Mouse (Mus musculus) limb, embryonic 13.5 days (tissue): ENCODE data around the gene Lamtor1. TPM values are rescaled to one million over a fixed set of nuclear protein-coding genes. Genes with fewer than 3 reads are reported as not detected.

Source experiments
- ATAC-seq: fragments of 200-750 bp; cut with Nextera tagmentation; 2 replicates; pipeline ENCODE4 v1.8.0; 2017; ENCODE audit warnings: low read depth, moderate number of reproducible peaks, moderate TSS enrichment; ENCODE audit not compliant: low FRiP score
- H3K27ac ChIP-seq: fragments of 300-500 bp; sonication (generic); 2 replicates; pipeline ENCODE4 v1.5.1; 2015; ENCODE audit warnings: inconsistent platforms, mild to moderate bottlenecking, moderate library complexity
- H3K27me3 ChIP-seq: fragments of 300-500 bp; sonication (generic); 2 replicates; pipeline ENCODE4 v1.6.1; 2015; ENCODE audit warnings: mild to moderate bottlenecking, inconsistent platforms
- H3K36me3 ChIP-seq: fragments of 300-500 bp; sonication (generic); 2 replicates; pipeline ENCODE4 v1.6.1; 2015; ENCODE audit warnings: inconsistent platforms, mild to moderate bottlenecking, moderate library complexity
- H3K4me1 ChIP-seq: fragments of 300-500 bp; sonication (generic); 2 replicates; pipeline ENCODE4 v1.6.1; 2015; ENCODE audit warnings: inconsistent platforms
- H3K4me2 ChIP-seq: fragments of 300-500 bp; sonication (generic); replicated peaks from 2 replicates; pipeline ENCODE4 v1.6.1; 2015; ENCODE audit warnings: inconsistent platforms, mild to moderate bottlenecking, moderate library complexity
- H3K4me3 ChIP-seq: fragments of 300-500 bp; sonication (generic); 2 replicates; pipeline ENCODE4 v1.5.1; 2015; ENCODE audit warnings: moderate library complexity, mild to moderate bottlenecking, inconsistent platforms
- H3K9ac ChIP-seq: fragments of 300-500 bp; sonication (generic); 2 replicates; pipeline ENCODE4 v1.6.1; 2015; ENCODE audit warnings: mild to moderate bottlenecking, inconsistent platforms
- H3K9me3 ChIP-seq: fragments of 300-500 bp; sonication (generic); 2 replicates; pipeline ENCODE4 v1.6.1; 2016; ENCODE audit warnings: inconsistent platforms
- WGBS: fragments of 180-500 bp; shearing (Covaris S2); methylation state at CpG from one replicate; pipeline ENCODE4 v1.1.7; 2015; 5-methylcytosine and 5-hydroxymethylcytosine counted together
- polyA plus RNA-seq: library from polyadenylated mRNA; unstranded; fragments of >200 nt; fragmentation: Nextera tagmentation; extraction: Ambion mirVana; gene quantifications from 2 replicates; pipeline ENCODE4 v1.2.1, GENCODE M21; 2015

The Lamtor1 gene
- 160 and 162 TPM in 2 replicates for polyA plus RNA-seq

DNA sequence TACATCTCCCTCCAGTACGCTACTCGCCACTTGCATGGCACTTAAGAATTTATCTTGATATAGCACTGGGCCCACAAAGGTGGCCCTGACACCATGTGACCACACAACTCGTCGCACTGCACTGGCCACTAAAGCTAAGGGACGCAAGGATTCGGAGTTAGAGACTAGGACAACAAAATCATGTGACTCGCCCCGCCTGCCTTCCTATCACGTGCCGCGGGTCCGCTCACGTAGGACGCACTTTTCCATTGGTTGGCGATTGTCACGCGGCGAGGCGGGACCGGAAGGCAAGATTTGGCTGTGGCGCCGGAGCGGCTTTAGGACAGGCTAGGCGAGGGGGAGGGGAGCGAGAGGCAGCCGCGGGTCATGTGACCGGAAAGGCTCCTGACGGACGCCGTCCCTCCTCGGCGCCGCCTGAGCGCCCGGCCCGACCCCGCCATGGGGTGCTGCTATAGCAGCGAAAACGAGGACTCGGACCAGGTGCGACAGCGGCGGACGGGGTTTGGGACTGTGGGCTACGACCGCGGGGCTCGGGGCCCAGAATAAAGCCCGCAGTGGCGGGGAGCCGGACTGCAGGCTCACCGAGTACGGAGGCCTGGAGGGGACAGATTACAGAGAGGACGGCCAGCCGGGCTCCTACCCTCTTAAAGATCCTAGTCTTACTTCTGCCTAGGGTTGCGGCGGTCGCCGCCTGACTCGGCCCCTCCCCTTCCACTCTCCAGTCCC is at the start of gene Lamtor1:
Lamtor1 (plus strand) TSS at position 344 of the 726 bp plus-strand sequence.
- no peaks in the 10 kb centered on the region for H3K9me3 ChIP-seq
- peak within 1 kb of the TSS; percentile 82 for H3K4me2 ChIP-seq
- peak; percentile 99 for ATAC-seq
- WGBS, result under 1% methylated on average over 61 of the region's 61 CpGs
- H3K27ac ChIP-seq, result peak within 1 kb of the TSS; percentile 95
- H3K4me3 ChIP-seq, result peak within 1 kb of the TSS; percentile 81
- H3K27me3 ChIP-seq, result no peaks in the 10 kb centered on the region
- peaks cover 29% of the 10 kb centered on the region for H3K36me3 ChIP-seq
- H3K4me1 ChIP-seq, result peaks cover 16% of the 10 kb centered on the region
- H3K9ac ChIP-seq, result peak within 1 kb of the TSS; percentile 88

DNA sequence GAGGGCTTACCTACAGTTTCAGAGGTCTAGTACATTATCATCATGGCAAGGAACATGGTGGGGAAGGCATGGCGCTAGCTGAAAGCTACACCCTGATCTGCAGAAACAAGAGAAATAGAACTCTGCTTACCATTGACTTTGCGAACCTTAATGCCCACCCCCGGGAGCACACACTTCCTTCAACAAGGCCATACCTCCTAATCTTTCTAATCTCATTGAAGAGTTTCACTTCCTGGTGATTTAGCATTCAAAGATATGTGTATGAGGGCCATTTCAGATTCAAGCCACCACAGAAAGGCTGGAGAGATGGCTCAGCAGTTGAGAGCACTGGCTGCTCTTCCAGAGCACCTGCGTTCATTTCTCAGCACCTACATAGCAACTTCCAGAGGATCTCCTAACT is 48.6 kb upstream of the Lamtor1 start, which contains the start of gene Folr2:
Folr2 (minus strand) TSS at position 101 of the 400 bp plus-strand sequence.
- Histone ChIP-seq H3K27me3 (no peaks in the 10 kb centered on the region), H3K4me1 (no peaks in the 10 kb centered on the region), H3K9ac (no peak within 1 kb of the TSS), H3K4me2 (no peak within 1 kb of the TSS), H3K27ac (no peak within 1 kb of the TSS), H3K9me3 (no peaks in the 10 kb centered on the region), H3K4me3 (no peak within 1 kb of the TSS), H3K36me3 (no peaks in the 10 kb centered on the region)
- WGBS, result 92% methylated on average over 4 of the region's 4 CpGs
- no peak for ATAC-seq

DNA sequence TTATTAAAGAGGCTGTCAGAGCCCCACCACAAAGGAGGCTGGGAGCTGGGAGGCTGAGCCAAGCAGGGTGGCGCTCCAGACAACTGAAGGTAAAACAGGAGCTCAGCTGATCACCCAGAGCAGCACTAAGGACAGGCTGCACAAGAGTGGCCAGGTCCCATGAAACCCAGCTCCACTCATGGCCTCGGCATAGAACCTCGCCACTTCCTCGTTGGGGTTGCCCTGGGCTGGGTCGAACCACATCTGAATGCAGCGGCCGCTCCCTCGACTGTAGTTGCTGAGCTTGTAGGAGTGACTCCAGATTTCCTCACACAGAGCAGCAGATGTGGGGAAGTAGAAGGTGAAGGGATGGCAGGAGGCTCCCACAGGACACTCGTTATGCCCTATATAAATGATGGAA is 47.3 kb upstream of the Lamtor1 start:
- 67% methylated on average over 9 of the region's 9 CpGs for WGBS

DNA sequence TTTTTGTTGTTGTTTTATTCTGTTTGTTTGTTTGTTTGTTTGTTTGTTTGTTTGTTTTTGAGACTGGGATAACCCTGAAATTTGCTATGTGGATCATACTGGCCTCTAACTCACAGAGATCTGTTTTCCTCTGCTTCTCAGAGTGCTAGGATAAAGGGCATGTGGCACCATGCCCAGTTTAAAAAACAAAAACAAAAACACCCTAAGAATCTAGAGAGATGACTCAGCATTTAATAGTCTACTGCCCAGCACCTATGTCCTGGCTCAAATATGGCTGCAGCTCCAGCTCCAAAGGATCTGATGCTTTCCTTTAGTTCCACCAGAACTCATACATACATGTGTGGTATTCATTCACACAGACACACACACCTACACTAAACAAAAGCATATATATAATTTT is 44.7 kb upstream of the Lamtor1 start:
- no peak overlapping the region for H3K27ac ChIP-seq

More for the DNA sequence above, 47.3 kb upstream of the Lamtor1 start:
- no peak overlapping the region for H3K27ac ChIP-seq
- no peak for ATAC-seq
- no peak overlapping the region for H3K4me3 ChIP-seq
- no peaks in the 10 kb centered on the region for H3K27me3 ChIP-seq
- H3K9ac ChIP-seq, result no peak overlapping the region
- H3K4me1 ChIP-seq, result no peaks in the 10 kb centered on the region
- H3K9me3 ChIP-seq, result no peaks in the 10 kb centered on the region
- no peaks in the 10 kb centered on the region for H3K36me3 ChIP-seq
- no peak overlapping the region for H3K4me2 ChIP-seq

DNA sequence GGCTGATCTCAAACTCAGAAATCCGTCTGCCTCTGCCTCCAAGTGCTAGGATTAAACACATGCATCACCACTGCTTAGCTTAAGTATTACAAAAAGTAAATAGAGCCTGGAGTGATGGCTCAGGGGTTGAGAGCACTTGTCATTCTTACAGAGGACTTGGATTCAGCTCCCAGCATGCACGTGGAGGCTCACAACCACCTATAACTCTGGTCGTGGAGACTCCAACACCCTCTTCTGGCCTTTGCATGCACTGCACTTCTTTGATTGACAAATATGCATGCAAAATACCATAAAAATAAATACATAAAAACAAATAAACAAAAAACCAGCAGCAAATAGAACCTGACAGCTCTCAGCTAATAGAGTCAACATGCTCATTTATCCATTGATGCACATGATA is 43.4 kb upstream of the Lamtor1 start:
- no peaks in the 10 kb centered on the region for H3K27me3 ChIP-seq
- no peak overlapping the region for H3K9ac ChIP-seq
- H3K9me3 ChIP-seq, result no peaks in the 10 kb centered on the region
- no peak overlapping the region for H3K4me3 ChIP-seq
- H3K4me2 ChIP-seq, result no peak overlapping the region
- no peaks in the 10 kb centered on the region for H3K36me3 ChIP-seq
- ATAC-seq, result no peak
- H3K27ac ChIP-seq, result no peak overlapping the region
- WGBS, result 71% methylated on average over 3 of the region's 3 CpGs
- no peaks in the 10 kb centered on the region for H3K4me1 ChIP-seq

More for the DNA sequence above, 44.7 kb upstream of the Lamtor1 start:
- Histone ChIP-seq H3K9me3 (no peaks in the 10 kb centered on the region), H3K9ac (no peak overlapping the region), H3K4me3 (no peak overlapping the region), H3K4me1 (no peaks in the 10 kb centered on the region), H3K27me3 (no peaks in the 10 kb centered on the region), H3K36me3 (no peaks in the 10 kb centered on the region), H3K4me2 (no peak overlapping the region)
- no peak for ATAC-seq

DNA sequence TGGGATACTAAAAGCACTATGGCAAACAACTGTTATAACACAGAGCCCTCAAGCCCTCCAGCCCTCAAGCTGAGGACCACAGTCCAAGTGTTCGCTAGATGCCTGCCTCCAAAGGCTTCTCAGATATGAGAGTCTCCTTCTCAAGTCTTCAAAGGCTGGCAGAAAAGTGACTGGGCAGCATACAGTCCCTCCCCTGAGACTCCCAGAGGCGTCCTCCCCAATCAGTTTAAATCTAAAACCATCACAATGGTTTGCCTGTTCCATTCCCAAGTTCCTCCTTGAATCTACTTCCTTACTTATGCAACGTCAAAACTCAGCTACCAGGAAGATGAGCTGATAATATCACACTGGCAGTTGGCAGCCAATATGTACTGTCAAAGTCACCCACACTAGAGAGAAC is 42.3 kb upstream of the Lamtor1 start, which contains the start of gene Anapc15:
Anapc15 (plus strand) TSS at position 301 of the 400 bp plus-strand sequence.
- Histone ChIP-seq H3K27ac (no peak within 1 kb of the TSS), H3K9ac (no peak within 1 kb of the TSS), H3K4me1 (no peaks in the 10 kb centered on the region), H3K36me3 (no peaks in the 10 kb centered on the region), H3K9me3 (no peaks in the 10 kb centered on the region), H3K4me2 (no peak within 1 kb of the TSS), H3K27me3 (no peaks in the 10 kb centered on the region), H3K4me3 (no peak within 1 kb of the TSS)
- 76% methylated on average over 3 of the region's 3 CpGs for WGBS
- ATAC-seq, result no peak

DNA sequence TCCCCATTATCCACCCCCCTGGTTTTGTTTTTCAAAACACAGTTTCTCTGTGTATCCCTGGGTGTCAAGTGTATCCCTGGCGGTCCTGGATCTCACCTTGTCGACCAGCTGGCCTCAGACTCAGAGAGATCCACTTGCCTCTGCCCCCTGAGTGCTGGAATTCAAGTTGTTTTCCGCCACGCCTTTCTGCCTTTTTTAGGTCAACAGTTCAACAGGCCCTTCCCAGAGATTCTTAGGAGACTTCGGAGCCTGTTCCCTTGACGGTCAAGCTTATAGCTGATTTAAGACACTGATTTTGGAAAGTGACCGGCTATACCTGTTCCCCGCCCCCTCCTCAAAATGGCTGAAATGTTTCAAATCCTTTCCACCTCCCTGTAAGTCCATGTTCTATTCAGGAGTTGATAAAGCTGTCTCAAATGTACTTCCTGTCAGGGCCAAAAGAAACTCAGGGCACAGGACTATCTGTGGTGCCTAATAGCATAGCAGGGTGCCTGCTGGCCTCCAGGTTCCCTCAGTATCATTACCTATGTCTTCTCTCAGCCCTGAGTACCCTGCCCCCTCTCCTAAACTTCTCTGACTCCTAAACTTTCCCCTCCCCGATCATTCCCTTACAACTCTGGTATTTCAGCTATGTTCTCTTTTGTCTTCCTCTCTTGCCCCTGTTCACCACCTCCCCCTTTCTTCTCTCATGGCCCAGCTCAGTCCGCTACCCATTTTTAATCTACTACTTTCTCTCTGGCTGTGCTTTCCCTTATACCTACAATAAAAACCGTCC is 39.0 kb upstream of the Lamtor1 start:
- no peak overlapping the region for H3K4me3 ChIP-seq
- no peaks in the 10 kb centered on the region for H3K27me3 ChIP-seq
- H3K27ac ChIP-seq, result no peak overlapping the region
- no peaks in the 10 kb centered on the region for H3K4me1 ChIP-seq
- H3K36me3 ChIP-seq, result no peaks in the 10 kb centered on the region
- 79% methylated on average over 11 of the region's 11 CpGs for WGBS
- H3K9me3 ChIP-seq, result no peaks in the 10 kb centered on the region
- no peak overlapping the region for H3K9ac ChIP-seq
- no peak for ATAC-seq
- H3K4me2 ChIP-seq, result no peak overlapping the region

DNA sequence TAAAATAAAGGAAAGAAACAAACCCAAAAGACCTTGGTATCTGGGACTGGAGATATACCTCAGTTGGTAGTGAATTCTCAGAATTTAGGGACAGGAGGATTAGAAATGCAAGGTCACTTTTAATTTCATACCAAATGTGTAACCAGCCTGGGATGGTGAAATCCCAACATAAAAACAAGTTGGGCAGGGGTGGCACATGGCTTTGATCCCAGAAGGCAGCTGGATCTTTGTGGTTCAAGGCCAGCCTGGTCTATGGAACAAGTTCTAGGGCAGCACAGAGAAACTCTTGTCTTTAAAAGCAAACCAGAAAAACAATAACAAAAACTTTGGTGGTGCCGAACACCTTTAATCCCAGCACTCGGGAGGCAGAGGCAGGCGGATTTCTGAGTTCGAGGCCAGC is 38.2 kb upstream of the Lamtor1 start:
- no peaks in the 10 kb centered on the region for H3K4me1 ChIP-seq
- no peak overlapping the region for H3K4me2 ChIP-seq
- no peak overlapping the region for H3K4me3 ChIP-seq
- 97% methylated on average over 4 of the region's 4 CpGs for WGBS
- no peaks in the 10 kb centered on the region for H3K27me3 ChIP-seq
- H3K9me3 ChIP-seq, result no peaks in the 10 kb centered on the region
- H3K36me3 ChIP-seq, result no peaks in the 10 kb centered on the region
- H3K9ac ChIP-seq, result no peak overlapping the region
- no peak for ATAC-seq
- no peak overlapping the region for H3K27ac ChIP-seq

DNA sequence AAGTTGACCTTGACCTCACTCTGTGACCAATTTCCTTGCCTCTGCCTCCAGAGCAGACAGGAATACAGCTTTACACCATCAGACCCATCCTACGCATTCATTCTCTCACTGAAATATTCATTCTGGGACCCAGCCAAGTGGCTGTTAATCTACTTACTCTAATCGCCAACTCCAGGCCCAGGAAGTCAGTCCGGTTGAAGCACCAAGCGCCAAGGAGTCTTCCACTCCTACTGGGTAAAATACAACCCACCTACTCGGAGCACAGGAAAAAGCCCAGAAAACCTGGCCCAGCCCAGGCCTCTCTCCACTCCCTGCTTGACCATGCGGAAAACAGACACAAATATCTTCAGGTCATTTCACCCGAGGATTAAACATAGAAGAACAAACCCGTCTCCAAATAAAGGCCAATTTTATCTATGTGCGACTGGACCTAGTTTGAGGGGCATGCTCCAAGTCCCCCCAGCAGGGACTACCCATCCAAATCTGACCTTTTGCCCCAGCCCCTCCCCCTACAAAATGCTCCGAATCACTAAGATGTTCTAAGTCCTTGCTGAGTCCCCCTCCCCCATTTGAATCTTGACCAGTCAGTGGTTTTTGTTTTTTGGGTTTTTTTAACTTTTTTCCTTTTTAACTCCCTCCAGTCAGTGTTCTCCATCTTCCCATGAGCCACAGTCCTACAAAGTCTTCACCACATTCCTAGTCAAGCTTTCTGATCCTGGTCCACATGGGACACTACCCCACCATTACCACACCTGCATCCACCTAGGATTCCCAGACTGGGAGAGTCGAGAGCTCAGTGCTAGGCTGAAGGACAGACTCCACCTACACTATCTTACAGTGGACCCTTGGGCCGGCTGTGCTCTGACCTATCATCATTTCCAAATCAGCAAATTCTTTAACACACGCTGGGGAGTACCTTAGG is 37.2 kb upstream of the Lamtor1 start:
- Histone ChIP-seq H3K27ac (no peak overlapping the region), H3K9me3 (no peaks in the 10 kb centered on the region), H3K27me3 (no peaks in the 10 kb centered on the region), H3K4me2 (no peak overlapping the region), H3K9ac (no peak overlapping the region), H3K4me1 (no peaks in the 10 kb centered on the region), H3K36me3 (no peaks in the 10 kb centered on the region), H3K4me3 (no peak overlapping the region)
- 80% methylated on average over 13 of the region's 13 CpGs for WGBS
- no peak for ATAC-seq

DNA sequence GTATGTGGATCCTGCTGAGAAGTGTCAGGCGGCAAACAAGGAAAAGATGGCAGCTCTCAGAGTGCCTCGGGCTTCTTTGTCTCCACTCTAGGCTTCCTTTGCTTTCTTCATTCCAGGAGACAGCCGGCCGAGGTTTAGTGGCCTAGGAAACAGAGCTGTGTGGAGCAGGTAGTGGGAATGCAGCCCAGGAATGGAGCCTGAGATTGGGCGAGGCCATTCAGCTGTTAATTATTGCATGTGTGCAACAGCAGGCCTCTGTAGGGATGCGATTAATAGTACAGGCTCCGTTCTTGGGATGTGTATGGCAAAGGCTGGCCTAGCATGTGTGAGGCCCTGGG is 36.6 kb upstream of the Lamtor1 start:
- Histone ChIP-seq H3K4me3 (no peak overlapping the region), H3K4me2 (no peak overlapping the region), H3K4me1 (no peaks in the 10 kb centered on the region), H3K9ac (no peak overlapping the region), H3K27ac (no peak overlapping the region), H3K36me3 (no peaks in the 10 kb centered on the region), H3K9me3 (no peaks in the 10 kb centered on the region), H3K27me3 (no peaks in the 10 kb centered on the region)
- WGBS, result 67% methylated on average over 7 of the region's 7 CpGs
- no peak for ATAC-seq

DNA sequence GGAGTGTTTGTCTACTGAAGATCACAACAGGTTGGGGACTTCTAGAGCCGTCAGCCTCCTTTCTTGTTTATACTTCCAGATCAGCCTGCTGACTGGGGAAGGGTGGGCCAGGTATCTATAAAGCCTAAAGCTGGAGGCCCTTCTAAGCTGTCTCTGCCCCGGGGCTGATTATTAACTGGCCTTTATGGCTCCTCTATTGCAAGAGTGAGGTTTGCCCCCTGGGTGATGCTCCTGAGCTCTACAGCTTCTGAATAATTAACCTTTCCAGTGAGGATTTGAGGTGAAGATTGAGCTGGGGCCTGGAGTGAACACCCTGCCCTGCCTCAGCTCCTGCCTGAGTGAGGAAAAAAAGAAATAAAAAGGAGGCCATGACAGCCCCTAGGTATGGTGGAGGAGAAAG is 35.1 kb upstream of the Lamtor1 start, which contains the start of gene Folr1:
Folr1 (minus strand) TSS at position 160 of the 400 bp plus-strand sequence.
- WGBS, result 41% methylated on average over 2 of the region's 2 CpGs
- no peak for ATAC-seq
- no peak within 1 kb of the TSS for H3K4me2 ChIP-seq

DNA sequence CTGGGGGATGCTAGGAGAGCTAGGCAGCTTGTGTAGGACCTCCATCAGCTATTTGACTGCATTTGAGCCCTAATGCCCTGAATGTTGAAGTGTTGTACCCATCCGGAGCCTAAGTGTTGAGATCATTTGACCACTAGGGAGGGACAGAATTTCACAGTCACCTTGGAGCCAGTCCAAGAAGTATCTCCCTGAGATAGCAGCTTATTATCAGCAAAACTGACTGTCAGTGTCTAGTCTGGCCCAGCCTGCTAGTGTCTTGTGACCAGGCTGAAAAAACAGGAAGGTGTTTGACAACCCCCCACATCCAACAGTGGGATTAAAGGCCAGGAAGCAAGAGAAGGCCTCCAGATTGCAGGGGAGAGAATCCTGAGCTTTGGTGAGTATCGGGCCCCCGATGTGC is 34.4 kb upstream of the Lamtor1 start:
- no peak for ATAC-seq
- WGBS, result 91% methylated on average over 3 of the region's 3 CpGs
- H3K4me3 ChIP-seq, result no peak overlapping the region
- H3K4me2 ChIP-seq, result no peak overlapping the region
- no peaks in the 10 kb centered on the region for H3K9me3 ChIP-seq
- H3K9ac ChIP-seq, result no peak overlapping the region
- no peaks in the 10 kb centered on the region for H3K27me3 ChIP-seq
- no peaks in the 10 kb centered on the region for H3K36me3 ChIP-seq
- no peaks in the 10 kb centered on the region for H3K4me1 ChIP-seq
- H3K27ac ChIP-seq, result no peak overlapping the region

More for the DNA sequence above, 35.1 kb upstream of the Lamtor1 start, which contains the start of gene Folr1:
- Histone ChIP-seq H3K27ac (no peak within 1 kb of the TSS), H3K9ac (no peak within 1 kb of the TSS), H3K27me3 (no peaks in the 10 kb centered on the region), H3K4me3 (no peak within 1 kb of the TSS), H3K4me1 (no peaks in the 10 kb centered on the region), H3K36me3 (no peaks in the 10 kb centered on the region), H3K9me3 (no peaks in the 10 kb centered on the region)
